In genomic region chr6:53513380-53513779, GRCm38 (mm10) we compare ENCODE assay signal across 17 mouse cellular contexts.
"Had no signal": no experiment of that assay in that cellular context is flagged by ENCODE, and none has a peak within 500 bp of the region (broad histone marks: within the 10 kb centered on the region; RNA-seq: fewer than 3 reads in every experiment).

No protein-coding gene starts in this region.

- H3K4me2 ChIP-seq: neural tube, embryonic 12.5 days; neural tube, embryonic 13.5 days; neural tube, embryonic 15.5 days; stomach, embryonic 15.5 days had no signal

- H3K9ac ChIP-seq: neural tube, embryonic 12.5 days; neural tube, embryonic 13.5 days; neural tube, embryonic 15.5 days; stomach, embryonic 15.5 days had no signal

- H3K4me1 ChIP-seq: stomach, embryonic 15.5 days had no signal

- H3K36me3 ChIP-seq: neural tube, embryonic 12.5 days; neural tube, embryonic 13.5 days; neural tube, embryonic 15.5 days; stomach, embryonic 15.5 days had no signal

- H3K27me3 ChIP-seq: neural tube, embryonic 12.5 days; neural tube, embryonic 13.5 days; stomach, embryonic 15.5 days had no signal

- H3K27ac ChIP-seq: neural tube, embryonic 12.5 days; neural tube, embryonic 13.5 days; neural tube, embryonic 15.5 days; stomach, embryonic 15.5 days; stomach, postnatal 0 days had no signal

- DNase-seq: retina, postnatal 1 day; right cerebral cortex, adult 18-20 months; right cerebral cortex, postnatal 14 days; right cerebral cortex, postnatal 25 days; right cerebral cortex, postnatal 4 days; spleen, adult 18-20 months; thymus, adult 18-20 months; thymus, adult 2 months; thymus, postnatal 14 days; thymus, postnatal 25 days; thymus, postnatal 36 days; thymus, postnatal 4 days had no signal

- H3K4me3 ChIP-seq: neural tube, embryonic 12.5 days; neural tube, embryonic 13.5 days; neural tube, embryonic 15.5 days; stomach, embryonic 15.5 days had no signal

- H3K9me3 ChIP-seq: neural tube, embryonic 12.5 days; neural tube, embryonic 13.5 days; neural tube, embryonic 15.5 days; stomach, embryonic 15.5 days had no signal
